8 mouse cellular contexts compared by ENCODE assay signal in the genomic region with DNA sequence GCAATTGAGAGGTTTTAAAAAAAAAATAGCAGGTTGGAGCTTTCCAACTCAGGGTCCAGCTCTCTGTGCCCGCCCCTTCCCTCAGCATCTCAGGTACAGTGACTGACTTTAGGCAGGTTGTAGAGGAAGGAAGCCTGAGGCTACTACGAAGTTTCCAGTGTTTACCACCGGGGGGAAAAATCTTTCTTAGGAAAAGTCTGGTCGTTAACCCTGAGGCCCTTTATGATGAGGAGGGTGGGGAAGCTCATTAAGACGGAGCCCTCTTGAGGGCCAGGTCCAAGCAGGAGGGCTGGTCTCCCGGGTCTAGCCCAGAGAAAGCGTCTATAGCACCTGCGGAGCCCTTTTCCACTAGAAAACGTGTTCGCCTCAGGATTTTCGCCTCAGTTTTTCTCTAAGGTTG. TPM values are rescaled to one million over a fixed set of nuclear protein-coding genes. Genes with fewer than 3 reads are reported as not detected.
DNase-seq lines count a peak whose midpoint lies in the region; ATAC-seq and TF ChIP-seq lines count a peak whose summit lies in the region.

No protein-coding gene starts in this region.

- no peaks in the 10 kb centered on the region for H3K9me3 ChIP-seq in heart, embryonic 15.5 days (replicated peaks)
- no peaks in the 10 kb centered on the region for H3K9me3 ChIP-seq in G1E (replicated peaks)
- H3K9me3 ChIP-seq in forebrain, embryonic 14.5 days (replicated peaks; ENCODE audit: control insufficient read depth, low read length): no peaks in the 10 kb centered on the region
- H3K9me3 ChIP-seq in liver, embryonic 15.5 days (replicated peaks): no peaks in the 10 kb centered on the region

- DNase-seq in heart, adult 11 months: no peak
- DNase-seq in G1E (ENCODE audit: low spot score): peak; percentile 11
- DNase-seq in forebrain, embryonic 14.5 days (ENCODE audit: low spot score): no peak
- DNase-seq in cerebellum, adult 8-10 months: no peak
- no peak for DNase-seq in kidney, postnatal 14 days

- H3K4me3 ChIP-seq in heart, embryonic 15.5 days: peak overlapping the region; percentile 86
- H3K4me3 ChIP-seq in G1E (ENCODE audit: low read depth, low read length): peak overlapping the region; percentile 80
- H3K4me3 ChIP-seq in forebrain, embryonic 14.5 days (ENCODE audit: low read depth, low read length): peak overlapping the region; percentile 90
- peak overlapping the region; percentile 95 for H3K4me3 ChIP-seq in liver, embryonic 15.5 days (replicated peaks)

- ATAC-seq in heart, embryonic 15.5 days (replicated peaks; ENCODE audit: insufficient number of reproducible peaks, insufficient read depth, low FRiP score, low read depth): peak; percentile 56; the same call in 1 of the 2 replicates
- ATAC-seq in G1E (ENCODE audit: extremely low read depth, insufficient number of reproducible peaks, low FRiP score, poor library complexity, severe bottlenecking): no peak
- ATAC-seq in forebrain, embryonic 14.5 days: 0 out of 2 replicates have a peak, but pooled peaks have one; percentile 14
- no peak for ATAC-seq in liver, embryonic 15.5 days (ENCODE audit: insufficient read depth)
- ATAC-seq in megakaryocyte progenitor cell, adult 5-6 weeks (replicated peaks; ENCODE audit: poor library complexity): no peak

- WGBS in heart, embryonic 15.5 days: under 1% methylated on average over 11 of the region's 11 CpGs
- WGBS in forebrain, embryonic 14.5 days: 0% methylated on average over 11 of the region's 11 CpGs
- WGBS in liver, embryonic 15.5 days (ENCODE audit: insufficient replicate concordance): 2% methylated on average over 11 of the region's 11 CpGs

- H3K9ac ChIP-seq in heart, embryonic 15.5 days: peak overlapping the region; percentile 86
- peak overlapping the region; percentile 99 for H3K9ac ChIP-seq in forebrain, embryonic 14.5 days (ENCODE audit: low read length)
- H3K9ac ChIP-seq in liver, embryonic 15.5 days: peak overlapping the region; percentile 98

- H3K27me3 ChIP-seq in heart, embryonic 15.5 days: no peaks in the 10 kb centered on the region
- no peaks in the 10 kb centered on the region; the same call in 1 of the 2 replicates for H3K27me3 ChIP-seq in G1E (ENCODE audit: insufficient read depth, low read length)
- H3K27me3 ChIP-seq in forebrain, embryonic 14.5 days (replicated peaks; ENCODE audit: control insufficient read depth, insufficient read depth, low read length): no peaks in the 10 kb centered on the region
- no peaks in the 10 kb centered on the region for H3K27me3 ChIP-seq in liver, embryonic 15.5 days

- no peak for TF ChIP-seq CTCF in G1E (IDR thresholded peaks at IDR 0.05; ENCODE audit: low read depth, low read length)

- H3K27ac ChIP-seq in heart, embryonic 15.5 days: peak overlapping the region; percentile 95
- peak overlapping the region; percentile 99 for H3K27ac ChIP-seq in forebrain, embryonic 14.5 days (ENCODE audit: low read depth, low read length)
- H3K27ac ChIP-seq in liver, embryonic 15.5 days (replicated peaks): peak overlapping the region; percentile 93

- no peaks in the 10 kb centered on the region for H3K36me3 ChIP-seq in heart, embryonic 15.5 days
- no peaks in the 10 kb centered on the region for H3K36me3 ChIP-seq in G1E (replicated peaks)
- H3K36me3 ChIP-seq in forebrain, embryonic 14.5 days (ENCODE audit: control insufficient read depth, insufficient read depth, low read length): no peaks in the 10 kb centered on the region
- no peaks in the 10 kb centered on the region for H3K36me3 ChIP-seq in liver, embryonic 15.5 days (replicated peaks)

- H3K4me2 ChIP-seq in heart, embryonic 15.5 days: peak overlapping the region; percentile 79
- H3K4me2 ChIP-seq in forebrain, embryonic 14.5 days (ENCODE audit: low read length): peak overlapping the region; percentile 84
- peak overlapping the region; percentile 98 for H3K4me2 ChIP-seq in liver, embryonic 15.5 days

- H3K4me1 ChIP-seq in heart, embryonic 15.5 days (replicated peaks): peaks cover 17% of the 10 kb centered on the region
- peaks cover 20% of the 10 kb centered on the region for H3K4me1 ChIP-seq in G1E (ENCODE audit: insufficient read depth, low read depth, low read length)
- H3K4me1 ChIP-seq in forebrain, embryonic 14.5 days (ENCODE audit: control insufficient read depth, insufficient read depth, low read length): peaks cover 13% of the 10 kb centered on the region
- peaks cover 26% of the 10 kb centered on the region for H3K4me1 ChIP-seq in liver, embryonic 15.5 days (replicated peaks)

RNA-seq across cellular contexts. Expression of a gene that starts 0.6 kb away (rescaled TPM):
- 22.0 and 22.2 TPM in 2 replicates for polyA plus RNA-seq in heart, embryonic 15.5 days (2015; fragmentation: Nextera tagmentation; extraction: Ambion mirVana)
- 33.9 and 34.6 TPM in 2 replicates for total RNA-seq in G1E (2014; fragmentation: Nextera tagmentation)
- total RNA-seq in G1E (2017): 12.4 and 15.1 TPM in 2 replicates
- polyA plus RNA-seq in G1E (2012): 25.0 and 38.5 TPM in 2 replicates
- polyA plus RNA-seq in forebrain, embryonic 14.5 days (2014; fragmentation: Nextera tagmentation; extraction: Ambion mirVana): 15.5 and 18.7 TPM in 2 replicates
- polyA plus RNA-seq in liver, embryonic 15.5 days (2015; fragmentation: Nextera tagmentation; extraction: Ambion mirVana): 3.9 and 5.1 TPM in 2 replicates
- 25.5 and 26.6 TPM in 2 replicates for total RNA-seq in megakaryocyte progenitor cell, adult 5-6 weeks (2015)
- 14.7 and 20.9 TPM in 2 replicates for total RNA-seq in megakaryocyte progenitor cell, adult 5-6 weeks (2017)

RNA-seq across cellular contexts. Expression of a gene that starts 26.7 kb away (rescaled TPM):
- polyA plus RNA-seq in heart, embryonic 15.5 days (2015; fragmentation: Nextera tagmentation; extraction: Ambion mirVana): 0.28 and 0.30 TPM in 2 replicates
- total RNA-seq in G1E (2014; fragmentation: Nextera tagmentation) (0.53 and 5.1 TPM in 2 replicates), G1E (2017) (0.66 and 0.87 TPM in 2 replicates)
- 0.04 and 0.08 TPM in 2 replicates for polyA plus RNA-seq in G1E (2012)
- polyA plus RNA-seq in forebrain, embryonic 14.5 days (2014; fragmentation: Nextera tagmentation; extraction: Ambion mirVana): 0.49 and 0.74 TPM in 2 replicates
- 0.09 and 0.24 TPM in 2 replicates for polyA plus RNA-seq in liver, embryonic 15.5 days (2015; fragmentation: Nextera tagmentation; extraction: Ambion mirVana)
- 0.54 and 1.3 TPM in 2 replicates for total RNA-seq in megakaryocyte progenitor cell, adult 5-6 weeks (2015)
- 0.46 and 1.8 TPM in 2 replicates for total RNA-seq in megakaryocyte progenitor cell, adult 5-6 weeks (2017)

Comparison
In these comparisons a context has a peak if more than half of its experiments do, and no peak if none do; other contexts are left out.
1. ATAC-seq: peak in heart, embryonic 15.5 days (single experiment) and forebrain, embryonic 14.5 days (single experiment); none in G1E (single experiment), liver, embryonic 15.5 days (single experiment) and megakaryocyte progenitor cell, adult 5-6 weeks (single experiment).
2. Peak in every context shown above with its lines, with median percentiles within 50 percentile points of each other: H3K27ac ChIP-seq, H3K4me2 ChIP-seq, H3K4me3 ChIP-seq and H3K9ac ChIP-seq.